Mouse (Mus musculus): ENCODE measurements around the gene Kank4. TPM values are rescaled to one million over a fixed set of nuclear protein-coding genes. Genes with fewer than 3 reads are reported as not detected.

Gene Kank4
- polyA plus RNA-seq, 1 experiment from 2014 or later = 0.59 TPM

Other genes with a start within 250 kb of the Kank4 start
- 0.11 TPM in 1 of 2 replicates, not detected in the other for gene L1td1, start 90.8 kb downstream of the Kank4 start, polyA plus RNA-seq (2015; fragmentation: Nextera tagmentation; extraction: Ambion mirVana)
- not detected in 2 replicates for gene I0C0044D17Rik, start 6.3 kb upstream of the Kank4 start, polyA plus RNA-seq (2015; fragmentation: Nextera tagmentation; extraction: Ambion mirVana)
- gene Usp1, start 106.3 kb upstream of the Kank4 start, polyA plus RNA-seq (2015; fragmentation: Nextera tagmentation; extraction: Ambion mirVana) = 39.8 and 44.9 TPM in 2 replicates
- gene Angptl3, start 213.4 kb upstream of the Kank4 start, polyA plus RNA-seq (2015; fragmentation: Nextera tagmentation; extraction: Ambion mirVana) = 0.69 and 1.2 TPM in 2 replicates